Mouse (Mus musculus) kidney, postnatal 14 days (tissue): ENCODE results near the gene Vmn2r32.
"Not testable (repeated sequence)": the region's sequence is repeated elsewhere in the genome, so short reads cannot be mapped to it uniquely, and the experiment has no call there.

Experiments used
- DNase-seq: peaks from one replicate; pipeline ENCODE4 v3.0.0; 2022; ENCODE audit warnings: mixed read lengths

The Vmn2r32 gene

GRCm38 (mm10) chr7:7479918-7480317 is at the start of gene Vmn2r32:
Gene Vmn2r32, minus strand, starts transcription at chr7:7480018.
- DNase-seq, result not testable (repeated sequence)
